Mouse (Mus musculus): ENCODE data around the gene Ahnak. TPM values are rescaled to one million over a fixed set of nuclear protein-coding genes. Genes with fewer than 3 reads are reported as not detected.

Ahnak gene
- 3.1 TPM in 2 replicates for polyA plus RNA-seq (2015; fragmentation: Nextera tagmentation; extraction: Ambion mirVana)

DNA sequence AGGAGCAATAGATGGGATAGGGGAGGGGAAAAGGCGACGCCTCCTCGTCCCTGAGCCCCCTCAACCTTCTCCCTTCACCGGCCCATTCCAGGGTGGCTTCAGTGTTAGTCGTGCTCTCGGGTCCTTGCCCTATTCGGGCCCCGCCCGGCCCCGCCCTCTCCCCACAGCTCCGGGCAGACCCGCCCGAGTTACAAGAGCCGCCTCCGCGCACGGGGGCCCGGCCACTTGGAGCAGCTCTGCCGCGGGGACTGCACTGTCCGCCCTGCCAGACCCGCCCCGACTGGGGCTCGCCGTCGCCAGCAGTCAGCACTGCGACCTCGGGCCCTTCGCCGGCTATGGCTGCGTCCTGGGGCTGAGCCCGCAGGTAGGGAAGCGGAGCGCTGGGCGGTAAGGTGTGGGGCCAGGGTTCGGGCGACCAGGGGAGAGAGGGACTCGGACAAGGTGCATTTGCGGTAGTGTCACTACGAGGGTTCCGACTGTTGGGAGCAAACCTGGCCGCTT, at the start of gene Ahnak:
Gene Ahnak, plus strand, starts transcription at position 219 of the 501 bp plus-strand sequence.
- H3K4me1 ChIP-seq (ENCODE audit: control insufficient read depth, low read depth, low read length), result peaks cover 20% of the 10 kb centered on the region
- H3K9ac ChIP-seq (ENCODE audit: low read depth, low read length), result peak within 1 kb of the TSS; percentile 55
- WGBS (ENCODE audit: insufficient replicate concordance), result 1% methylated on average over 42 of the region's 42 CpGs
- ATAC-seq (ENCODE audit: low read depth), result peak; percentile 73
- H3K9me3 ChIP-seq (replicated peaks; ENCODE audit: control insufficient read depth, low read length), result no peaks in the 10 kb centered on the region
- no peaks in the 10 kb centered on the region for H3K36me3 ChIP-seq (ENCODE audit: control insufficient read depth, insufficient read depth)
- H3K27me3 ChIP-seq (ENCODE audit: control insufficient read depth, insufficient read depth, low read depth, low read length), result peaks cover 35% of the 10 kb centered on the region
- peak within 1 kb of the TSS; percentile 22; the same call in 1 of the 2 replicates for H3K27ac ChIP-seq (ENCODE audit: low read length)
- H3K4me3 ChIP-seq (ENCODE audit: low read depth, low read length), result peak within 1 kb of the TSS; percentile 61
- H3K4me2 ChIP-seq (ENCODE audit: low read depth, low read length), result peak within 1 kb of the TSS; percentile 80

DNA sequence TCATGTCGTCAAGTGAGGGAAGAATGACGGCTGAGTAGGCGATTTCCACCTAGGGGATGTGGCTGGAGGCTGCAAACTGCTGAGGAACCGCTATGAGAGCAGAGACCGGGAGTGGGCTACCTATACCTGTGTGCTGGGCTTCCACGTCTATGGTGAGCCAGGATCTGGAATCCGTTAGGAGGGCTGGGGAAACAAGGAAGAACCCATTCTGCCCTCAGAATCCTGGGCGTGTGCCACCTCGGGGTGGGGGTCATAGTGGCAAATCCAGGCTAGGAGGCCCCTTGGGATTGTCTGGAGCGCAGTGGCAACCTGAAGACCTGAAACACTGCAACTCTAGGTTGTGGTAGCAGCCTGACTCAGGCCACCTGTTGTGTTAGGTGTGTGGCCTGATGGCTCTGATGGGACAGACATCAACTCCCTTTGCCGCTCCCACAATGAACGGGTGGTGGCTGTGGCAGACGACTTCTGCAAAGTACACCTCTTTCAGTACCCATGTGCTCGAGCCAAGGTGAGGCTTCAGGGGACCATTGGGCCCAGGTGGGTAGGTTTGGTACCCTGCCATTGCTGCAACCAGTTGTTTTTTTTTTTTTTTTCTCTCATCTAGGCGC, 48.5 kb upstream of the Ahnak start:
- no peak for ATAC-seq (ENCODE audit: low read depth)
- peaks cover 36% of the 10 kb centered on the region for H3K4me1 ChIP-seq (ENCODE audit: control insufficient read depth, low read depth, low read length)
- peak overlapping the region; percentile 80 for H3K4me2 ChIP-seq (ENCODE audit: low read depth, low read length)
- WGBS (ENCODE audit: insufficient replicate concordance), result 78% methylated on average over 15 of the region's 15 CpGs
- H3K4me3 ChIP-seq (ENCODE audit: low read depth, low read length), result no peak overlapping the region
- peaks cover 16% of the 10 kb centered on the region for H3K36me3 ChIP-seq (ENCODE audit: control insufficient read depth, insufficient read depth)
- no peaks in the 10 kb centered on the region for H3K9me3 ChIP-seq (replicated peaks; ENCODE audit: control insufficient read depth, low read length)
- no peak overlapping the region for H3K27ac ChIP-seq (ENCODE audit: low read length)
- no peak overlapping the region for H3K9ac ChIP-seq (ENCODE audit: low read depth, low read length)
- H3K27me3 ChIP-seq (ENCODE audit: control insufficient read depth, insufficient read depth, low read depth, low read length), result no peaks in the 10 kb centered on the region

- Histone ChIP-seq H3K27ac (ENCODE audit: low read length) (peak overlapping the region; percentile 98), H3K4me3 (ENCODE audit: low read depth, low read length) (peak overlapping the region; percentile 78), H3K9me3 (replicated peaks; ENCODE audit: control insufficient read depth, low read length) (no peaks in the 10 kb centered on the region), H3K27me3 (ENCODE audit: control insufficient read depth, insufficient read depth, low read depth, low read length) (no peaks in the 10 kb centered on the region), H3K9ac (ENCODE audit: low read depth, low read length) (peak overlapping the region; percentile 96), H3K4me1 (ENCODE audit: control insufficient read depth, low read depth, low read length) (peaks cover 41% of the 10 kb centered on the region), H3K36me3 (ENCODE audit: control insufficient read depth, insufficient read depth) (peaks cover 21% of the 10 kb centered on the region), H3K4me2 (ENCODE audit: low read depth, low read length) (peak overlapping the region; percentile 80)
- 49% methylated on average over 10 of the region's 10 CpGs for WGBS (ENCODE audit: insufficient replicate concordance)
- ATAC-seq (ENCODE audit: low read depth), result no peak
Measured at GRCm38 (mm10) chr19:8941136-8941514, 48.0 kb upstream of the Ahnak start.

DNA sequence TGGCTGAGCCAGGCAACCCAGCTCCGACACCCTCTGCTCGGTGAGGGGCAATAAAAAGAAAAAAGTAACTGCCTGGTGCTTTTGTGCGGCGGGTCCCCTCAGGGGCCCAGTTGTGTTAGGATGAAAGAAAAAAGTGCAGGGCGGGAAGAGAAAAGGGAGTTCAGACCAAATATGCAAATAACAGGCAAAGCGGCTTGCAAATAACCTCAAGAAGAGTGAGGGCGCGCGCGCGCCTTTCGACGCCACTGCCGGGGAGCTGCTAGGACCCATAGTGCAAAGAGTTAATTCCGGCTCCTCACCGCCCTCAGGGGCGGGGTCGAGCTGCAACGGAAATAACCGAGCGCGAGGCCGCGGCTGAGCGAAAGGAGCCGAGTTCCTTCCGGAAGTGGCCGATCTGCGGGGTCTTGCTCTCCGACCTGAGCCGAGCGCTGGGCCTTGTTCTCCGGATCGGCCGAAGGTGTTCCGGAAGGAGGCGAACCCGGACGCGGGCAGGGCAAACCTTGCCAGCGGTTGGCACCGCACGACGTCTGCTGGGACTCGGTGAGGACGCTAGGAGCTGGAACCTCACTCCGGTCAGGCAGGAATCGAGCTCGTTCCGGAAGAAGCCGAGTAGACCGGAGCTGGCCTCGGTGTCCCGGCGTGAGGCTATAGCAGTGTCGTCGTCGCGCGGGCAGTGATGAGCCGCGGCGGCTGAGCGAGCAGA, 47.4 kb upstream of the Ahnak start, which contains the start of gene Mta2:
Gene Mta2, plus strand, starts transcription at position 361 of the 703 bp plus-strand sequence.
- Histone ChIP-seq H3K9ac (ENCODE audit: low read depth, low read length) (peak within 1 kb of the TSS; percentile 96), H3K9me3 (replicated peaks; ENCODE audit: control insufficient read depth, low read length) (no peaks in the 10 kb centered on the region), H3K27ac (ENCODE audit: low read length) (peak within 1 kb of the TSS; percentile 98), H3K4me3 (ENCODE audit: low read depth, low read length) (peak within 1 kb of the TSS; percentile 78), H3K4me1 (ENCODE audit: control insufficient read depth, low read depth, low read length) (peaks cover 46% of the 10 kb centered on the region), H3K36me3 (ENCODE audit: control insufficient read depth, insufficient read depth) (peaks cover 24% of the 10 kb centered on the region), H3K4me2 (ENCODE audit: low read depth, low read length) (peak within 1 kb of the TSS; percentile 80), H3K27me3 (ENCODE audit: control insufficient read depth, insufficient read depth, low read depth, low read length) (no peaks in the 10 kb centered on the region)
- under 1% methylated on average over 64 of the region's 64 CpGs for WGBS (ENCODE audit: insufficient replicate concordance)
- peak; percentile 93 for ATAC-seq (ENCODE audit: low read depth)

GRCm38 (mm10) chr19:8942276-8942964, 46.7 kb upstream of the Ahnak start:
- peaks cover 52% of the 10 kb centered on the region for H3K4me1 ChIP-seq (ENCODE audit: control insufficient read depth, low read depth, low read length)
- H3K27ac ChIP-seq (ENCODE audit: low read length), result peak overlapping the region; percentile 98
- WGBS (ENCODE audit: insufficient replicate concordance), result 0% methylated on average over 46 of the region's 46 CpGs
- peaks cover 29% of the 10 kb centered on the region for H3K36me3 ChIP-seq (ENCODE audit: control insufficient read depth, insufficient read depth)
- H3K4me3 ChIP-seq (ENCODE audit: low read depth, low read length), result peak overlapping the region; percentile 78
- peak overlapping the region; percentile 96 for H3K9ac ChIP-seq (ENCODE audit: low read depth, low read length)
- no peaks in the 10 kb centered on the region for H3K27me3 ChIP-seq (ENCODE audit: control insufficient read depth, insufficient read depth, low read depth, low read length)
- no peaks in the 10 kb centered on the region for H3K9me3 ChIP-seq (replicated peaks; ENCODE audit: control insufficient read depth, low read length)
- H3K4me2 ChIP-seq (ENCODE audit: low read depth, low read length), result peak overlapping the region; percentile 80
- peak; percentile 16 for ATAC-seq (ENCODE audit: low read depth)

DNA sequence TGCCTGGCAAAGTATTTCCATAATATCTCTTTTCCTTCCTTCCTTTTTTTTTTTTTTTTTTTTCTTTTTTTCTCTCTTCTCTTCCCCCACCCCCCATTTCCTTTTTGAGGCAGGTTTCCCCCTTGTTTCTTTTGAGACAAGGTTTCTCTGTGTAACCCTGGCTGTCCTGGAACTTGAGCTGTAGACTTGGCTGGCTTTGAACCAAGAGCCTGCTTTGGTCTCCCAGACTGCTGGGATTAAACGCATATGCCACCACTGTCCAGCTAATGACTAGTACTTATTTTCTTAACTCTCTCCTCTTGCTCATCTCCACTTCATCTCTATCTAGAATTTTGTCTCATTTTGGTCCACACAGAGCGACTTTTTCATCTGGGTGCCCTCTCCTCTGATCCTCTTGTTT, 46.0 kb upstream of the Ahnak start:
- Histone ChIP-seq H3K4me3 (ENCODE audit: low read depth, low read length) (peak overlapping the region; percentile 78), H3K4me2 (ENCODE audit: low read depth, low read length) (peak overlapping the region; percentile 80), H3K4me1 (ENCODE audit: control insufficient read depth, low read depth, low read length) (peaks cover 53% of the 10 kb centered on the region), H3K9me3 (replicated peaks; ENCODE audit: control insufficient read depth, low read length) (no peaks in the 10 kb centered on the region), H3K9ac (ENCODE audit: low read depth, low read length) (peak overlapping the region; percentile 96), H3K27ac (ENCODE audit: low read length) (peak overlapping the region; percentile 98), H3K36me3 (ENCODE audit: control insufficient read depth, insufficient read depth) (peaks cover 31% of the 10 kb centered on the region), H3K27me3 (ENCODE audit: control insufficient read depth, insufficient read depth, low read depth, low read length) (no peaks in the 10 kb centered on the region)
- 36% methylated on average over 2 of the region's 2 CpGs for WGBS (ENCODE audit: insufficient replicate concordance)
- no peak for ATAC-seq (ENCODE audit: low read depth)

GRCm38 (mm10) chr19:8944062-8944461, 45.0 kb upstream of the Ahnak start:
- peaks cover 40% of the 10 kb centered on the region for H3K36me3 ChIP-seq (ENCODE audit: control insufficient read depth, insufficient read depth)

GRCm38 (mm10) chr19:8944750-8945149, 44.3 kb upstream of the Ahnak start:
- H3K36me3 ChIP-seq (ENCODE audit: control insufficient read depth, insufficient read depth), result peaks cover 43% of the 10 kb centered on the region
- H3K9ac ChIP-seq (ENCODE audit: low read depth, low read length), result no peak overlapping the region; the same call in none of the 2 replicates
- 13% methylated on average over 5 of the region's 5 CpGs for WGBS (ENCODE audit: insufficient replicate concordance)
- no peaks in the 10 kb centered on the region for H3K27me3 ChIP-seq (ENCODE audit: control insufficient read depth, insufficient read depth, low read depth, low read length)
- peak overlapping the region; percentile 80 for H3K4me2 ChIP-seq (ENCODE audit: low read depth, low read length)
- no peak for ATAC-seq (ENCODE audit: low read depth)
- H3K4me1 ChIP-seq (ENCODE audit: control insufficient read depth, low read depth, low read length), result peaks cover 53% of the 10 kb centered on the region
- no peaks in the 10 kb centered on the region for H3K9me3 ChIP-seq (replicated peaks; ENCODE audit: control insufficient read depth, low read length)
- peak overlapping the region; percentile 98 for H3K27ac ChIP-seq (ENCODE audit: low read length)
- peak overlapping the region; percentile 33 for H3K4me3 ChIP-seq (ENCODE audit: low read depth, low read length)

More at GRCm38 (mm10) chr19:8944062-8944461, 45.0 kb upstream of the Ahnak start:
- H3K4me1 ChIP-seq (ENCODE audit: control insufficient read depth, low read depth, low read length), result peaks cover 53% of the 10 kb centered on the region
- peak overlapping the region; percentile 80 for H3K4me2 ChIP-seq (ENCODE audit: low read depth, low read length)
- WGBS (ENCODE audit: insufficient replicate concordance), result 10% methylated on average over 5 of the region's 5 CpGs
- peak overlapping the region; percentile 78 for H3K4me3 ChIP-seq (ENCODE audit: low read depth, low read length)
- peak; percentile 25; the same call in 1 of the 2 replicates for ATAC-seq (ENCODE audit: low read depth)
- peak overlapping the region; percentile 98 for H3K27ac ChIP-seq (ENCODE audit: low read length)
- peak overlapping the region; percentile 96 for H3K9ac ChIP-seq (ENCODE audit: low read depth, low read length)
- H3K27me3 ChIP-seq (ENCODE audit: control insufficient read depth, insufficient read depth, low read depth, low read length), result no peaks in the 10 kb centered on the region
- no peaks in the 10 kb centered on the region for H3K9me3 ChIP-seq (replicated peaks; ENCODE audit: control insufficient read depth, low read length)

Measured in liver, embryonic 16.5 days (tissue).